Mouse (Mus musculus) lung, postnatal 14 days (tissue): ENCODE data around the gene Espl1.
A peak's percentile ranks its signal among the peaks of the same experiment; 100 is the strongest.

Experiments
- DNase-seq: peaks from one replicate; pipeline ENCODE4 v3.0.0; 2021

Espl1 gene

GRCm38 (mm10) chr15:102278726-102279091 lies 17.4 kb upstream of the Espl1 start:
- no peak for DNase-seq

DNA sequence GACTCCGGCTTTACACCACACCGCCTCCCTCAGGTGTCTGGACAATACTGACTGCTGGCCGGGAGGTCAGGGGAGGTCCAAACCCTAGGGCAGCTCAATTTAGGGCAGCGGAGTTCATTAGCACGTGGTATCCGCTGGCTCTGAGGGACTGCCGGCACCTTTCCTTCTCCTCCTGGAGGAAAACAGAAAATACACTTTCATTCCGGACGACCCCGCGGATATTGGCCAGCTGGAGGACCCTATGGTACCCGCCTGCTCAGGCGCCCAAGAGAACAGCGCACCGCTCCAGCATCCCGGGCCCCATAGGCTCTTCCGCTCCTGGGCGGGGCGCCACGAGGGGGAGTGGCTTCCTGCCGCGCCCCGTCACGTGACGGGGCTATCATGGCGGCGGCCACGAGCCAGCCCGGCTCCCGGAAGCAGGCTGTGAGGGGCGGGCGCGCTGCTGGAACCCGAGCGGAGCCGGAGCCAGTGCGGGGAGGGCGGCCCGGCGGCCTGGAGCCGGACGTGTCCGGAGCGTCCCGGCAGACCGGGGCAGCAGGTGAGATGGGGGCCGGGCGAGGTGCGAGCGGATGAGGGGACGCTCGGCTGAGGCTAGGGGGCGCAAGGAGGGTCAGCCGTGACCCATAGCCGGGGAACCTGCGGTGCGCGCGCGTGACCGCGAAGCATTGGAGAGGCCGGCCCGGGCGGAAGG lies 16.8 kb upstream of the Espl1 start, which contains the start of gene Mfsd5:
TSS of gene Mfsd5 (plus strand) at position 363 of the 691 bp plus-strand sequence.
- DNase-seq: peak; percentile 89

GRCm38 (mm10) chr15:102279783-102280520 lies 16.1 kb upstream of the Espl1 start:
- DNase-seq: no peak

- no peak for DNase-seq
Observed at GRCm38 (mm10) chr15:102280623-102281022, 15.4 kb upstream of the Espl1 start.

- DNase-seq: no peak
Observed at GRCm38 (mm10) chr15:102282463-102283292, 13.4 kb upstream of the Espl1 start.

DNA sequence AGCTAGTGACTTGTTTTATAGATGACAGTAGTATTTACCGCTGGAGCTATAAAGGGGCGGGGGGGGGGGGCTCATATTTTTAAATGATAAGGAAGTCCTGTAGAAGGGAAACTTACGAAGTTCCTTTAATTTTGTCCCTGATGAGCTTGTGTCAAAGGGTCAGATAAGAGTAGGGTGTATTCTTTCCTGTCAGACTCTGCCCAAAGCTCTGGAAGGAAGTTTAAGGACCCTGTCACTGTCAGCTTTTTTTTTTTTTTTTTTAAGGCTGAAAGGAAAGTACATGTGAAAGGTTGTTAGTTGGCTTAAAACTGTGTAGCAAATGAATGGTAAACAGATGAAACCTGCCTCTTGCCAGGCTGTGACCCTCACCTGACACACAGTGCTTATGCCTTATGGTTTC lies 12.4 kb upstream of the Espl1 start:
- DNase-seq: no peak

DNA sequence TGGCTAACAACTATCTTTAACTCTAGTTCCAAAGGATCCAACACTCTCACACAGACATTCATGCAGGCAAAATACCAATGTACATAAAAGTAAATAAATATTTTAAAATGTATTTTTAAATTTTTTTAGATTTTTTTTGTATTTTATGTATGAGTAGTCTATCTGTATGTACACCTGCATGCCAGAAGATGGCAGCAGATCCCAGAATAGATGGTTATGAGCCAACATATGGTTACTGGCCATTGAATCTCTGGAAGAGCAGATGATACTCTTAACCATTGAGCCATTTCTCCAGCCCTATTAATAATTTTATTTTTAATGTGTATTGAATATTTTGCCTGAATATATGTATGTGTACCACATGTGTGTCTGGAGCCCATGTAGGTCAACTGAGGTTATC lies 8.7 kb upstream of the Espl1 start:
- DNase-seq: peak; percentile 69

DNA sequence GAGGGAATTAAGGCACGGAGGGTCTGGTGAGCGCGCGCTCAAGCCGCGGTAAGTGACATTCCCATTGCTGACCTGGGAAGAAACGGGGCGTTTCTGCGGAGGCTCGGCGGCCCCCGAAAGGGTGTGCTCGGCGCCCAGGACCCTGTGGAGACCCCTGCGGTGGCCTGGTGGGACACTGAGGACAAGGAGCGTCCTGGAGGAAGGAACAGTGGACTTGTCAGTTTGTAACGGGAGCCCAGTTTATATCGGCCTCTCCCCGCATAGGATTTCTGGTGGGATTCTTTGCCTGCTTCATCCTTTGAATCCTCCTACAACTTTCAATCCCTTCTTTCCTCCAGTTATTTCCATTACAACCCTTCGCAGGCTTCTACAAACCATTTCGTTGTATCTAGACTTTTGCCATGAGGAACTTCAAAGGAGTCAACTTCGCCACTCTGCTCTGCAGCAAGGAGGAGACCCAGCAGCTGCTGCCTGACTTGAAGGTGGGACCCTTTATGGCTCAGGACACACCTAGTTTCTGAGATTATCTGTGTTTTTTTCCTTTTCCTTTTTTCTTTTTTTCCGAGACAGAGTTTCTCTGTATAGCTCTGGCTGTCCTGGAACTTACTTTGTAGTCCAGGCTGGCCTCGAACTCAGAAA lies 421 bp downstream of the Espl1 start:
- no peak for DNase-seq

DNA sequence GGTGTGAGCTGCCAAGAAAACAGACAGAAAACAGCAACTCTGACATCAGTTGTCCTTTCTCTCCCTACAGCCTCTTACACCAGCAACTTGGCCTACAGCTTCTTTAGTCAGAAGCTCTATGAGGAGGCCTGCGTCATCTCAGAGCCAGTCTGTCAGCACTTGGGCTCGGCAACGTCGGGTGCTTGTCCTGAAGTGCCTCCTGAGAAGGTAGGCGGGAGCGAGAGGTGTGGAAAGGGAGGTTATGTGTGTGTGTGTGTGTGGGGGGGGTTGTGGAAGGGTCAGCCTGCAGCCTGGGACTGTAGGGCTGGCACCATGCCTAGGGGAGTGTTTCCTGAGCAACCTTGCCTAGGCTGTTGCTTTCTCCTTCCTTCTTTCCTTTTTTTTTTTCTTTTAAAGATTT lies 6.5 kb downstream of the Espl1 start:
- DNase-seq: peak; percentile 62

DNA sequence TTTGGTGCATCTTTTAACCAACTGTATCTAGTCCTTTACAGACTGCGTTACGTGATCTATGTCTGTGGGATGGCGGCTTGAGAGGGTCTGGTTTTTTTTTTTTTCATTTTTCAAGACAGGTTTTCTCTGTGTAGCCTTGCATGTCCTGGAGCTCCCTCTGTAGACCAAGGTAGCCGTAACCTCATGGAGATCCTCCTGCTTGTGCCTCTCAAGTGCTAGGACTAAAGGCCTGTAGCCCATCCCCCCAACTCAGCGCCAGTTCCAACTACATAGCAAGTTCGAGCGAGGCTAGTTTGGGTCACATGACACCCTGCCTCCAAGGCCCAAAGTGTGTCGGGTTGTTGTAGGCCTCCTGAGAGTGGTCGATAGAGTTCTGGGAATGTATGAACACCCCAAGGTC lies 12.7 kb downstream of the Espl1 start:
- DNase-seq: no peak

DNA sequence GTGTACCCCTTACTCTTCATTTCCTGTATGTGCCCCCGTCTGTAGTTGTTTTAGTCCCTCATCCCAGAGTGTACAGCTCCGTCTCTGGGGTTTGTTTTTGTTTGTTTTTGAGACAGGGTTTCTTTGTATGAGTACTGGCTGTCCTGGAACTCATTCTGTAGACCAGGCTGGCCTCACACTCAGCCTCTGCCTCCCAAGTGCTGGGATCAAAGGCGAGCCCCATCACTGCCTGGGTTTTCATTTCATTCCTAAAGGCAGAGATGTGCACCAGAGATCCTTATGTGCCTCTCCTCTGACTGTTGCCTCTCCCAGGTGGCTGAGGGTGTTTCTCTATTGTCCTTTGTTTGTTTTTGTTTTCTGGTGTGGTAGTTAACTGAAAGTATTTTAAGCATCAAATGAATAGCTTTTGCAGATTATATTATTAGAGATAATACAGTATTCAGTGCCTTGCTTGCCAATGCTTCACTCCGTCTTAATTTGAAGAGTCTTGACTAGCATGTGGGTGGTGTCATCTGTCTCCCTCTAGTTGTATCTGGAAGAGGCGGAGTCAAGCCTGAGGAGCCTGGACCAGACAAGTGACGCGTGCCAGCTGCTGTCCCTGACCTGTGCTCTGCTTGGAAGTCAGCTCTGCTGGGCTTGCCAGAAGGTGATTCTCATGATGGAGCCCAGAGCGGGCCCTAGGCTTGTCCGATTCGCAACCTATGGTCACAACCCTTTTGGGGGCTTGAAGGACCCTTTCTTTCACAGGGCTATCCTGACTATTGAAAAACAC lies 14.2 kb downstream of the Espl1 start:
- peak; percentile 67 for DNase-seq

GRCm38 (mm10) chr15:102311489-102311888 lies 15.4 kb downstream of the Espl1 start:
- DNase-seq: no peak

GRCm38 (mm10) chr15:102315292-102315691 lies 19.2 kb downstream of the Espl1 start:
- peak; percentile 14 for DNase-seq

DNA sequence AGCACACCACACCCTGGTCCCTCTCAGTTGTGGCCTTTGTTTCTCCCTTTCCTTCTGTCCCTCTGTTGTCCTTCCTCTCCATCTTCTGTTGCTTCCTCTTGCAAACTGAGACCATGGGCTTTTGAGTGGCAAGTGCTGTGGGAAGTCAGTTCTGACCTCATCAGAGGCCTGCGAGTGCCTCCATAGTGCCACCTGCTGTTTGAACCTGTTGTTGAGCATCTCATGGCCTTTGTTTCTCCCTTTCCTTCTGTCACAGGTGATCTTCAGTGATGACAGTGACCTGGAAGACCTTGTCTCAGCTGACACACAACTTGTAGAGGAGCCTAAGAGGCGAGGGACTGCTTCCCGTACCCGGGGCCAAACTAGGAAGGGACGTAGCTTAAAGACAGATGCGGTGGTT lies 20.2 kb downstream of the Espl1 start:
- DNase-seq: peak; percentile 82

GRCm38 (mm10) chr15:102324654-102325473 lies 28.8 kb downstream of the Espl1 start:
- DNase-seq: no peak

- peak; percentile 88 for DNase-seq
Observed at GRCm38 (mm10) chr15:102326022-102326576, 30.0 kb downstream of the Espl1 start, which contains the start of gene Pfdn5. TSS of gene Pfdn5 (plus strand) at chr15:102326116.

DNA sequence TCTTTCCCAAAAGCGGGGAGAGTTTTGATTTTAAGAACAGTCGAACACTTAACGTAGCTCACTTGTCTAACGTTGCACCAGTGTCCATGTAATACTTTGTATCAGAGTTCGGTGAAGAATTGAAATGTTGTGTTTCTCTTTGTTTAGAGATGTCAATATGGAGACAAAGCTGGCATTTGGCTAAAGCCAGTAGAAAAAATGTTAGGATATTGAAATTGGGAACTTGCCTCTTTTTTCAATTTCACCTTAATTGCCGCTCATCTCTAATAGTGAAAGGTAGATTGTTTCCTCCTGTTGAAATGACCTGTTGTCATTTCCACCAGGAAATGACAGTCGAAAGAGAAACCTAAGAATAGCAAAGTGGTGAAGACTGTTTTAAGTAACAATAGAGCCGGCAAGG lies 30.8 kb downstream of the Espl1 start:
- no peak for DNase-seq

GRCm38 (mm10) chr15:102331610-102332015 lies 35.5 kb downstream of the Espl1 start, which contains the start of gene Myg1:
TSS of gene Myg1 (plus strand) at chr15:102331709.
- DNase-seq: peak; percentile 84

GRCm38 (mm10) chr15:102335254-102335653 lies 39.2 kb downstream of the Espl1 start:
- DNase-seq: no peak

- peak; percentile 25 for DNase-seq
Observed at GRCm38 (mm10) chr15:102335925-102336324, 39.9 kb downstream of the Espl1 start.

GRCm38 (mm10) chr15:102336946-102337345 lies 40.9 kb downstream of the Espl1 start:
- no peak for DNase-seq
